Mouse (Mus musculus): Measurements from ENCODE around the gene Mcf2l.

DNA sequence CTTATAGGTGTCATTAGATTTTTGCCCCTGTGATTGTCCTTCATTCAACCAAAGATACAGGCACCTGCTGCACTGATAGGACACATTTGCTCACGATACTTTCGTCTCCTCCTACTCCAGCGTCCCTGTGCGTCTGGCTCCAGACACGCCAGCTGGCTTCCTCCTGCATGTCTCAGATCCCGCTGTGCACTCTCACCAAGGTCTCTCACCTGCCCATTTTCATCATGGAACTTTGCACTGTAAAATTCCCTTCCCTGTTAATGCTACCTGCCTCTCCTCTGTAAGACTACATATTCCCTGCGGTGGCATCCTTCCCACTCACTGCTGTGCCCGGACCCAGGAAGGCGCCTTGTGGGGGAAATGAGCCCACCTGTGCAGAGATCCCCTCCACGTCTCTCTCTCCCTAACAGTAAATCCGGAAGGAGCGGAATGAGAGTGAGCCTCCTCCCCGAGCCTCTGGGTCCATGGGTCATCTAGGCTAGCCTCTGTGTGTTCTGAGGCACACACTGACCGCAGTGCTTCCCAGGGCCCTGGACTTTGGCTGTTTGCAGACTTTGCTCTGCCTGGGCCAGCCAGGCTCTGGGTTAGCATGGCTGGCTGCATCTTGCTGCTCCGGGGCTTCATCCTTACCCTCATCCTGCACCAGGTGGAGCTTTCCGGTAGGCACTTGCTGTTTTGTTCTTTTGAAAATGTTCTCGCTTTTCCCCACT, 187.0 kb downstream of the Mcf2l start, which contains the start of gene Proz:
- no peak for TF ChIP-seq CTCF (IDR thresholded peaks at IDR 0.05)
- TF ChIP-seq POLR2A (IDR thresholded peaks at IDR 0.05; ENCODE audit: insufficient read depth, low read depth, low read length) = no peak
- no peak for TF ChIP-seq EP300 (IDR thresholded peaks at IDR 0.05; ENCODE audit: insufficient read depth, low read depth, low read length)

Data from heart, adult 2 months (tissue).